Mouse (Mus musculus): ENCODE measurements around the gene 4933430I17Rik.
A peak's percentile ranks its signal among the peaks of the same experiment; 100 is the strongest.

4933430I17Rik gene

GRCm38 (mm10) chr4:62503374-62503970 lies 21.7 kb upstream of the 4933430I17Rik start, which contains the start of gene Hdhd3:
TSS of gene Hdhd3 (minus strand) at chr4:62503467.
- no peak for DNase-seq (ENCODE audit: low spot score in 2 of 2)

GRCm38 (mm10) chr4:62505991-62506390 lies 19.2 kb upstream of the 4933430I17Rik start:
- no peak for DNase-seq (ENCODE audit: low spot score in 2 of 2)

- no peak for DNase-seq (ENCODE audit: low spot score in 2 of 2)
Observed at GRCm38 (mm10) chr4:62506798-62507197, 18.4 kb upstream of the 4933430I17Rik start.

GRCm38 (mm10) chr4:62508839-62509238 lies 16.3 kb upstream of the 4933430I17Rik start:
- DNase-seq (ENCODE audit: low spot score in 2 of 2) = no peak

GRCm38 (mm10) chr4:62509946-62510345 lies 15.2 kb upstream of the 4933430I17Rik start:
- no peak for DNase-seq (ENCODE audit: low spot score in 2 of 2)

- DNase-seq (ENCODE audit: low spot score in 2 of 2) = no peak
Observed at GRCm38 (mm10) chr4:62513998-62514506, 11.1 kb upstream of the 4933430I17Rik start.

- DNase-seq (ENCODE audit: low spot score in 2 of 2) = no peak
Observed at GRCm38 (mm10) chr4:62514995-62515394, 10.2 kb upstream of the 4933430I17Rik start.

GRCm38 (mm10) chr4:62515490-62515889 lies 9.7 kb upstream of the 4933430I17Rik start:
- no peak for DNase-seq (ENCODE audit: low spot score in 2 of 2)

GRCm38 (mm10) chr4:62516079-62516478 lies 9.1 kb upstream of the 4933430I17Rik start:
- DNase-seq (ENCODE audit: low spot score in 2 of 2) = no peak

GRCm38 (mm10) chr4:62516579-62516978 lies 8.6 kb upstream of the 4933430I17Rik start:
- no peak for DNase-seq (ENCODE audit: low spot score in 2 of 2)

GRCm38 (mm10) chr4:62517046-62517445 lies 8.1 kb upstream of the 4933430I17Rik start:
- DNase-seq (ENCODE audit: low spot score in 2 of 2) = no peak

GRCm38 (mm10) chr4:62517538-62518415 lies 7.4 kb upstream of the 4933430I17Rik start:
- no peak for DNase-seq (ENCODE audit: low spot score in 2 of 2)

- no peak for DNase-seq (ENCODE audit: low spot score in 2 of 2)
Observed at GRCm38 (mm10) chr4:62518416-62519121, 6.6 kb upstream of the 4933430I17Rik start.

GRCm38 (mm10) chr4:62519122-62519848 lies 5.9 kb upstream of the 4933430I17Rik start:
- no peak for DNase-seq (ENCODE audit: low spot score in 2 of 2)

GRCm38 (mm10) chr4:62519849-62520233 lies 5.3 kb upstream of the 4933430I17Rik start, which contains the start of gene Alad:
TSS of gene Alad (minus strand) at chr4:62519918.
- peak; percentile 65 to 75 for DNase-seq (ENCODE audit: low spot score in 2 of 2)

- no peak for DNase-seq (ENCODE audit: low spot score in 2 of 2)
Observed at GRCm38 (mm10) chr4:62520892-62521400, 4.2 kb upstream of the 4933430I17Rik start.

GRCm38 (mm10) chr4:62525489-62525811 lies 281 bp downstream of the 4933430I17Rik start:
- DNase-seq (ENCODE audit: low spot score in 2 of 2) = no peak

GRCm38 (mm10) chr4:62526256-62526655 lies 1.1 kb downstream of the 4933430I17Rik start:
- DNase-seq (ENCODE audit: low spot score in 2 of 2) = no peak

- DNase-seq (ENCODE audit: low spot score in 2 of 2) = no peak
Observed at GRCm38 (mm10) chr4:62527655-62528054, 2.5 kb downstream of the 4933430I17Rik start.

GRCm38 (mm10) chr4:62533729-62534128 lies 8.6 kb downstream of the 4933430I17Rik start:
- DNase-seq (ENCODE audit: low spot score in 2 of 2) = no peak

GRCm38 (mm10) chr4:62541802-62542201 lies 16.6 kb downstream of the 4933430I17Rik start:
- no peak for DNase-seq (ENCODE audit: low spot score in 2 of 2)

Measured in frontal cortex, postnatal 25 days (tissue).